Mouse (Mus musculus) heart, postnatal 0 days (tissue): Measurements from ENCODE around the gene Tiam2.

Experiments used
- CTCF ChIP-seq: IDR thresholded peaks from 2 replicates; pipeline ENCODE4 v1.5.1; 2016; ENCODE audit warnings: antibody characterized with exemption, control low read depth, low read depth
- EP300 ChIP-seq: IDR thresholded peaks from 2 replicates; pipeline ENCODE4 v1.6.1; 2016; ENCODE audit warnings: antibody characterized with exemption, low read depth

GRCm38 (mm10) chr17:3532254-3532653, 205.9 kb downstream of the Tiam2 start, which contains the start of gene Cldn20:
- TF ChIP-seq CTCF (no peak), EP300 (no peak)
